Comparison of ENCODE assay signal across 18 mouse cellular contexts in the genomic region with DNA sequence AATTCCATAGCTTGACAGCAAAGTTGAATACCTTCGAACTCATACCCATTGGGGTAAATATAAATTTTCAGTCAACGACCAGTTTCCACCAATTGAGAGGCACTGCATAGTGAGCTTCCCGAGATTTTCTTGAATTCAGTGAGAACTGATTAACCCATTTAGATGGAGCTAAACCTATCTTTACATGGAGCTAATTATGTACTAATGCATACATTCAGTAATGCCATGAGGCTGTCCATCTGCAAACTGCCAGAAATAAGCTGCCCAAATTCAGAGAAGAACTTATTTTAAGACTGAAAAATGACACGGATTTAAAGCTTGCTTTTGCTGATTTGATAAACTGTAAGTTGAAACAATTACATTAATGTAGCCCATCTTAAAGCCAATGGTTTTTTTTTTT.
"Had no signal": no experiment of that assay in that cellular context is flagged by ENCODE, and none has a peak within 500 bp of the region (broad histone marks: within the 10 kb centered on the region; RNA-seq: fewer than 3 reads in every experiment).

No protein-coding gene starts in this region.

- ATAC-seq: forebrain, embryonic 13.5 days; forebrain, embryonic 14.5 days; forebrain, embryonic 15.5 days; forebrain, embryonic 16.5 days; forebrain, postnatal 0 days had no signal

- DNase-seq: cerebellum, adult 9-10 months; cerebellum, adult 9-11 months; cerebellum, postnatal 25 days; cerebellum, postnatal 36 days; embryo, embryonic 11 days; gastrocnemius, adult 2 months; gastrocnemius, postnatal 10 days; gastrocnemius, postnatal 14 days; gastrocnemius, postnatal 25 days; gastrocnemius, postnatal 36 days; heart, adult 11 months; heart, adult 18-20 months; heart, adult 2 months had no signal
